In genomic region chr10:55979898-55980521, GRCm38 (mm10) we compare ENCODE assay signal across 8 mouse cellular contexts.
DNase-seq lines count a peak whose midpoint lies in the region; ATAC-seq lines count a peak whose summit lies in the region.

No protein-coding gene starts in this region.

- H3K9ac ChIP-seq in hindbrain, embryonic 11.5 days (ENCODE audit: low read depth, low read length) = no peak overlapping the region

- H3K4me3 ChIP-seq in forebrain, embryonic 10.5 days = no peak overlapping the region
- H3K4me3 ChIP-seq in hindbrain, embryonic 11.5 days (ENCODE audit: low read depth, low read length) = no peak overlapping the region

- no peaks in the 10 kb centered on the region for H3K36me3 ChIP-seq in forebrain, embryonic 10.5 days (replicated peaks)
- H3K36me3 ChIP-seq in hindbrain, embryonic 11.5 days (ENCODE audit: control insufficient read depth, insufficient read depth, low read length) = no peaks in the 10 kb centered on the region

- no peaks in the 10 kb centered on the region for H3K9me3 ChIP-seq in forebrain, embryonic 10.5 days
- H3K9me3 ChIP-seq in hindbrain, embryonic 11.5 days (ENCODE audit: control insufficient read depth, low read length) = no peaks in the 10 kb centered on the region

- no peak overlapping the region for H3K27ac ChIP-seq in forebrain, embryonic 10.5 days
- H3K27ac ChIP-seq in hindbrain, embryonic 11.5 days (ENCODE audit: low read depth, low read length) = no peak overlapping the region

- DNase-seq in heart, adult 8-10 months (ENCODE audit: low spot score) = peak; percentile 14
- no peak for DNase-seq in heart, adult 11 months
- DNase-seq in adrenal gland, postnatal 10 days = peak; percentile 64
- DNase-seq in forebrain, embryonic 10.5 days (ENCODE audit: extremely low spot score, low spot score) = peak; percentile 18
- DNase-seq in hindbrain, embryonic 11.5 days (ENCODE audit: low spot score) = peak; percentile 72
- DNase-seq in layer of hippocampus, postnatal 10 days (ENCODE audit: low spot score in 2 of 2) = peak; percentile 60 to 75
- peak; percentile 1 for DNase-seq in skeletal muscle tissue, adult 2 months (ENCODE audit: low read depth, low spot score)

- peak; percentile 72; the same call in 1 of the 2 replicates for ATAC-seq in hindbrain, embryonic 11.5 days (ENCODE audit: low FRiP score)
- peak; percentile 84 for ATAC-seq in megakaryocyte-erythroid progenitor cell, adult 5-6 weeks (replicated peaks; ENCODE audit: low FRiP score, low TSS enrichment, poor library complexity, severe bottlenecking)

- H3K4me1 ChIP-seq in forebrain, embryonic 10.5 days = no peaks in the 10 kb centered on the region
- no peaks in the 10 kb centered on the region for H3K4me1 ChIP-seq in hindbrain, embryonic 11.5 days (replicated peaks; ENCODE audit: control insufficient read depth, insufficient read depth, low read length)

- no peaks in the 10 kb centered on the region for H3K27me3 ChIP-seq in forebrain, embryonic 10.5 days (ENCODE audit: poor library complexity, severe bottlenecking)
- H3K27me3 ChIP-seq in hindbrain, embryonic 11.5 days (ENCODE audit: control insufficient read depth, insufficient read depth, low read length) = no peaks in the 10 kb centered on the region

- no peak overlapping the region for H3K4me2 ChIP-seq in hindbrain, embryonic 11.5 days (replicated peaks; ENCODE audit: low read depth, low read length)

- 48% methylated on average over 2 of the region's 2 CpGs for WGBS in forebrain, embryonic 10.5 days
- 29% methylated on average over 2 of the region's 2 CpGs for WGBS in hindbrain, embryonic 11.5 days
